Mouse (Mus musculus) forebrain, postnatal 0 days (tissue): ENCODE measurements at regions not wholly inside any gene's neighbourhood (a gene's known extent, or its start where the extent isn't known, plus 50 kb on each side); places are given as distances from the start of the nearest gene placed in this dataset.

ENCODE experiments used
- ATAC-seq: fragments of 200-750 bp; cut with Nextera tagmentation; 2 replicates; pipeline ENCODE4 v1.8.0; 2017; ENCODE audit warnings: mild to moderate bottlenecking, moderate library complexity
- DNase-seq: peaks from one replicate; pipeline ENCODE4 v3.0.0-alpha.2; 2015
- H3K27ac ChIP-seq: fragments of 300-500 bp; sonication (generic); 2 replicates; pipeline ENCODE4 v1.5.1; 2014; ENCODE audit warnings: low read depth, mild to moderate bottlenecking, antibody characterized with exemption, low read length, moderate library complexity, mixed read lengths
- H3K27me3 ChIP-seq: fragments of 300-500 bp; sonication (generic); 2 replicates; pipeline ENCODE4 v1.6.1; 2014; ENCODE audit warnings: mild to moderate bottlenecking, low read length, mixed read lengths; ENCODE audit not compliant: insufficient read depth
- H3K36me3 ChIP-seq: fragments of 300-500 bp; sonication (generic); 2 replicates; pipeline ENCODE4 v1.6.1; 2014; ENCODE audit warnings: mild to moderate bottlenecking, moderate library complexity; ENCODE audit not compliant: insufficient read depth
- H3K4me1 ChIP-seq: fragments of 300-500 bp; sonication (generic); 2 replicates; pipeline ENCODE4 v1.6.1; 2014; ENCODE audit warnings: antibody characterized with exemption; ENCODE audit not compliant: insufficient read depth
- H3K4me2 ChIP-seq: fragments of 300-500 bp; sonication (generic); 2 replicates; pipeline ENCODE4 v1.6.1; 2014; ENCODE audit warnings: low read depth, mild to moderate bottlenecking, moderate library complexity
- H3K4me3 ChIP-seq: fragments of 300-500 bp; sonication (generic); 2 replicates; pipeline ENCODE4 v1.5.1; 2014; ENCODE audit warnings: low read depth, low read length, mixed read lengths
- H3K9ac ChIP-seq: fragments of 300-500 bp; sonication (generic); 2 replicates; pipeline ENCODE4 v1.6.1; 2014; ENCODE audit warnings: mild to moderate bottlenecking
- H3K9me3 ChIP-seq: fragments of 300-500 bp; sonication (generic); 2 replicates; pipeline ENCODE4 v1.6.1; 2016; ENCODE audit warnings: low read length
- CTCF ChIP-seq: sonication (generic); IDR thresholded peaks from 2 replicates; pipeline ENCODE4 v1.5.1; 2016; ENCODE audit warnings: antibody characterized with exemption, control low read depth, low read depth
- WGBS: fragments of 180-500 bp; shearing (Covaris S2); extraction: QIAGEN DNeasy Blood & Tissue Kit; methylation state at CpG from one replicate; pipeline ENCODE4 v1.1.7; 2014; 5-methylcytosine and 5-hydroxymethylcytosine counted together

DNA sequence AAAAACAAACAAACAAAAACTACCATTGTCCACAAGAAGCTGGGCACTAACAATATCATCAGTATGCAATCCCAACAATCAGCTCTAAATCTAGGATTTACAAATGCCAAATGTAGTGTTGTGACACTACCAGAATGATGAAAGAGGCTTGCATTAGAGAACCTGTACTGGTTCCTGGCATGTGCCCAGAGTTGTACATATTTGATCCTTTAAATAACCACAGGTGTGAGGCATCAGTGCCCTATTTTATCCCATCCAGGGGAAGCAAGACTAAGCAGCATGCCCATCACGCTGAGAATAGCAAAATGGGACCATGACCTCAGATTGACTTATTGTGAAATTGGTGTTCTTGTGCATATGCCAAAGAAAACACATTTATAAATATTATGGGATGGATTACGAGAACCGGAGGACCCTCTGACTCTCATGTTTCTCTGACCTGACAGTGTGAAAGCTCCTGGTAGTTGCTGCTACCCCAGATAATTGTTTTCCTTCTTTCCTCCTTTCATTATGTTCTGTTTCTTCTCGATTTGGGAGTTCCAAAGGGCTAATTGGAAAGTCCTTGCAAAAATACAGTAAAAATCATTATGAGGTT, 157.4 kb downstream of the Gm10192 start:
- TF ChIP-seq CTCF = no peak
- no peaks in the 10 kb centered on the region for H3K4me1 ChIP-seq
- no peaks in the 10 kb centered on the region for H3K36me3 ChIP-seq
- ATAC-seq = no peak
- no peak overlapping the region for H3K9ac ChIP-seq
- no peak overlapping the region for H3K4me3 ChIP-seq
- DNase-seq = no peak
- no peaks in the 10 kb centered on the region for H3K9me3 ChIP-seq
- H3K4me2 ChIP-seq = no peak overlapping the region
- H3K27ac ChIP-seq = no peak overlapping the region
- no peaks in the 10 kb centered on the region for H3K27me3 ChIP-seq
- WGBS = 74% methylated on average over 4 of the region's 4 CpGs

DNA sequence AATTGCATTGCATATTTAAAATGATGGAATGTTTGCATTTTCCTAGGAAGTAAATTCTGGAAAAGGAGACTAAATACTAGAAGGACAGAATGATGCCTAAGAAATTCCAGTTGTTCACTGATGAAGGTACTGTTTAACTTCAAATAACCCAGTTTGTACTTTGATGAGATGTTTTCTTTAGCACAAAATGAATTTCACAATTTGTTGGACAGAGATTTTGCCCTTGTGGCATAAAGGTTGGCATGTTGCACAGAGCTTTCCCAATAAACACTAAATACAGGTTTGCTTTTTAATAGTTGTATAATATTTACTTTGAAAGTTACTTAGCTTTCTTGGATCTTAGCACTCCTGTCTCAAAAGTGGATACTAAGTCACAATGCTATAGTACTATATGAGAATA, 181.6 kb downstream of the Gm10192 start:
- H3K9me3 ChIP-seq = no peaks in the 10 kb centered on the region
- no peaks in the 10 kb centered on the region for H3K36me3 ChIP-seq
- H3K27ac ChIP-seq = no peak overlapping the region
- DNase-seq = no peak
- no peaks in the 10 kb centered on the region for H3K27me3 ChIP-seq
- TF ChIP-seq CTCF = no peak
- no peak overlapping the region for H3K4me3 ChIP-seq
- H3K4me1 ChIP-seq = no peaks in the 10 kb centered on the region
- H3K9ac ChIP-seq = no peak overlapping the region
- H3K4me2 ChIP-seq = no peak overlapping the region
- no peak for ATAC-seq

DNA sequence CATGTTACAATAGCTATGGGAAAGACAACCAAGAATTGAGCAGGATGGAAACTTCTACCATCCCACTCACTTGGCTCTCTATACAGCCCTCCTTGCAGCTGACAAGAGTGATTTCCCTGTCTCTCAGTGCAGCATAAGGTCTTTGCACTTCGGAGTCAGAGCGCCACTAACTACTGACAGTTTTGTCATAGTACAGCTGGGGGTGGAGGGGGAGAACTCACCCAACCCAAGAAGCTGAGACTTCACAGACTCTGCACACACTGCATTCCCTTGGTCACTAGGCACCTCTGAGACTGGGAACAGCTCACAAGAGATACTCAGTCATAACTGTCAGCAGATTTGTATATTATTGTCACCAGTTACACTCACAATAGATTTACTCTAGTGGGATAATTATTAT, 195.3 kb upstream of the Gm12695 start:
- no peaks in the 10 kb centered on the region for H3K9me3 ChIP-seq
- no peaks in the 10 kb centered on the region for H3K27me3 ChIP-seq
- no peak overlapping the region for H3K9ac ChIP-seq
- H3K36me3 ChIP-seq = no peaks in the 10 kb centered on the region
- H3K27ac ChIP-seq = no peak overlapping the region
- no peaks in the 10 kb centered on the region for H3K4me1 ChIP-seq
- WGBS = 62% methylated on average over 2 of the region's 2 CpGs
- no peak overlapping the region for H3K4me3 ChIP-seq
- TF ChIP-seq CTCF = no peak
- DNase-seq (peak; percentile 26), ATAC-seq (peak; percentile 95)
- H3K4me2 ChIP-seq = no peak overlapping the region

DNA sequence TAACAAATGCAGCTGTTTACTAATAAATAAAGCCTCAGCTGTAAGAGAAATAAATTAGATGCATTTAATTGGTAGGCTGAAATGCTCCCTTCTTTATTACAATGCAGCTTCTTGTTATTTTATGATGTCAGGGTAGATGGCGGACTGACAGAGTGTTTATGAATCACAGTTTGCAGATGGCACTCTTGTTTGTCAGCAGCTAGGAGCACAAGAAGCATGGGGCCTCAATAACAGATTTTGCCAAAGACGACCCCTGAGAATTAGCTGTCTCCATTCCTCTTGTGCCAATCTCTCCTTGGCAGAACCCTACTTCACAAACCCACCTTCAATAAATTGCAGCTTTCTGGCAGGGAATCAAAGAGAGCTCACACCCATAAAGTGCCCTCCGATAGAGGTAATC, 194.9 kb upstream of the Gm12695 start:
- no peaks in the 10 kb centered on the region for H3K27me3 ChIP-seq
- H3K9ac ChIP-seq = no peak overlapping the region
- peak; percentile 20 for DNase-seq
- no peak overlapping the region for H3K4me3 ChIP-seq
- WGBS = 51% methylated on average over 3 of the region's 3 CpGs
- no peaks in the 10 kb centered on the region for H3K9me3 ChIP-seq
- H3K27ac ChIP-seq = no peak overlapping the region
- no peak for TF ChIP-seq CTCF
- H3K4me1 ChIP-seq = no peaks in the 10 kb centered on the region
- no peaks in the 10 kb centered on the region for H3K36me3 ChIP-seq
- ATAC-seq = peak; percentile 57
- no peak overlapping the region for H3K4me2 ChIP-seq

DNA sequence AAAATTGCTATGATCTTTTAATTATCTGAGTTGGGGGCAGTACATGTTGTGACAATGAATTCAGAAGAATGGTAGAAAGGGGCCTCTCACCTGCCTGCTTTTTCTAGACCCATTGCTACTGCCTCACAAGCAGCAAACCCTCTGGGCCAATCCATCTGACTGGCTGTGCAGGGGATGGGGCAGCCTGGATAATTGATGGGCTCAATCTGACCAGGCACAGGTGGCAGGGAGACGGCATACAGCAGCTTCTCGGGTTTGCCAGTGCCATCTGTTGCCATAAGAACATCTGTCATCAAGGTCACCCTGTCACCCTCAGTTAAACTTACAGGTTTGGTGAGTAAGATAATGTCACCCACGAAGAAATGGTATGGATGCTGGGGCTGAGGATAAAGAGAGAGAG, 189.9 kb upstream of the Gm12695 start:
- Histone ChIP-seq H3K9me3 (no peaks in the 10 kb centered on the region), H3K27ac (no peak overlapping the region), H3K36me3 (no peaks in the 10 kb centered on the region), H3K4me2 (no peak overlapping the region), H3K9ac (no peak overlapping the region), H3K4me3 (no peak overlapping the region), H3K4me1 (no peaks in the 10 kb centered on the region), H3K27me3 (no peaks in the 10 kb centered on the region)
- no peak for ATAC-seq
- WGBS = 48% methylated on average over 3 of the region's 3 CpGs
- DNase-seq = no peak
- no peak for TF ChIP-seq CTCF

DNA sequence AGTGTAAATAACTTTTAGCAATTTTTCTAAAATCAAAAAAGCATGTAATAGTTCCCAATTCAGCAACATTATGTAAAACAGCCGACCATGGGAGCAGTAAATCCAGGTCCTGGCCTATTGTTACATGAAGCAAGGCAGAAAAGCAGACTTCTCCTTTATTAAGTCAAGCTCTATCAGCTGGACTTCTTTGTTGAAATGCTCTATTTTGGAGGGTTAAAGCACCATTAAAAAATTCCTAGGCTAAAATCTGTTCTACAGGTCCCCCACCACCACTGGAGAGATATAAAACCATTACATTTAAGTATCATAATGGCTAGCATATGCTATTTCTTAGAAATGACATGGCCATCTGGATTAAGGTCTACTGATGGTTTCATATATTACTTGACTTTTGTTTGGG, 188.8 kb upstream of the Gm12695 start:
- Histone ChIP-seq H3K9ac (no peak overlapping the region), H3K4me3 (no peak overlapping the region), H3K4me1 (no peaks in the 10 kb centered on the region), H3K4me2 (no peak overlapping the region), H3K9me3 (no peaks in the 10 kb centered on the region), H3K27me3 (no peaks in the 10 kb centered on the region), H3K36me3 (no peaks in the 10 kb centered on the region), H3K27ac (no peak overlapping the region)
- WGBS = 65% methylated on average over 1 of the region's 1 CpGs
- no peak for TF ChIP-seq CTCF
- DNase-seq (no peak), ATAC-seq (no peak)

DNA sequence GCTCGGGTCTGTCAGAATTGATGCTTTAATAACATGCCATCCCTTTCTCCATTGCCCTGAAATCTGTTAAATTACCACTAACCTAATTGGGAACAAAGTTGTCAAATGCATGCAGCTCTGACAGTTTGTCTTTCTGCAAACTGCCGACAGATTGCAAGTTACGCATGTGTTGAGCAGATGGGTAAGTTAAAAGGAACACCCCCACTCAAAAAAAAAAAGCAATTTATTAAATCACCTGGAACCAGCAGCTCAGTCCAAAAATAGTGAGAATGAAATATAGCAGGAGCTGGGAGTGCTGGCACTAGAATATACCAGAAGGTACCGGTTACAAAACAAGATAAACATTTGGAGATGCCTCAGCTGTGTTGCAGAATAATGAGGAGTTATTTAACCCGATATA, 184.2 kb upstream of the Gm12695 start:
- H3K4me1 ChIP-seq = no peaks in the 10 kb centered on the region
- DNase-seq (peak; percentile 61), ATAC-seq (peak; percentile 71)
- H3K27ac ChIP-seq = peak overlapping the region; percentile 54; the same call in 1 of the 2 replicates
- no peak overlapping the region for H3K4me3 ChIP-seq
- H3K27me3 ChIP-seq = no peaks in the 10 kb centered on the region
- H3K4me2 ChIP-seq = no peak overlapping the region
- no peaks in the 10 kb centered on the region for H3K9me3 ChIP-seq
- no peaks in the 10 kb centered on the region for H3K36me3 ChIP-seq
- no peak overlapping the region for H3K9ac ChIP-seq
- 26% methylated on average over 5 of the region's 5 CpGs for WGBS
- TF ChIP-seq CTCF = no peak
